Mouse (Mus musculus): Measurements from ENCODE around the gene Msl2.

- TF ChIP-seq CTCF (IDR thresholded peaks at IDR 0.05; ENCODE audit: extremely low read depth, insufficient read depth, insufficient read length, insufficient replicate concordance): no peak
- no peak for TF ChIP-seq POLR2A (IDR thresholded peaks at IDR 0.05; ENCODE audit: low read depth, low read length)
Measured at GRCm38 (mm10) chr9:101052691-101053090, 21.2 kb upstream of the Msl2 start.

Data from spleen, adult 2 months (tissue).